Comparison of ENCODE assay signal across 8 mouse cellular contexts in genomic region chr2:3283602-3284472, GRCm38 (mm10). TPM values are rescaled to one million over a fixed set of nuclear protein-coding genes. Genes with fewer than 3 reads are reported as not detected.
DNase-seq lines count a peak whose midpoint lies in the region; ATAC-seq and TF ChIP-seq lines count a peak whose summit lies in the region.

Gene Nmt2 (plus strand): TSS chr2:3284212.

- H3K27me3 ChIP-seq in embryonic facial prominence, embryonic 15.5 days, result no peaks in the 10 kb centered on the region
- H3K27me3 ChIP-seq in limb, embryonic 14.5 days (ENCODE audit: control insufficient read depth, insufficient read depth, low read length), result no peaks in the 10 kb centered on the region
- H3K27me3 ChIP-seq in midbrain, postnatal 0 days (ENCODE audit: insufficient read depth, low read length), result no peaks in the 10 kb centered on the region

- H3K4me1 ChIP-seq in bone marrow, adult 2 months (ENCODE audit: control insufficient read depth, insufficient read depth, low read length), result 0 out of 2 replicates have a peak, but pooled peaks cover 1% of the 10 kb centered on the region
- H3K4me1 ChIP-seq in embryonic facial prominence, embryonic 15.5 days, result peaks cover 8% of the 10 kb centered on the region
- peaks cover 11% of the 10 kb centered on the region; the same call in 1 of the 2 replicates for H3K4me1 ChIP-seq in limb, embryonic 14.5 days (ENCODE audit: control insufficient read depth, insufficient read depth, low read length)
- peaks cover 6% of the 10 kb centered on the region; the same call in 1 of the 2 replicates for H3K4me1 ChIP-seq in midbrain, postnatal 0 days (ENCODE audit: insufficient read depth, low read length)

- TF ChIP-seq POLR2A in bone marrow, adult 2 months (IDR thresholded peaks at IDR 0.05; ENCODE audit: borderline replicate concordance, control insufficient read depth, low read depth, low read length), result peak; percentile 75; the same call in 1 of the 2 replicates
- TF ChIP-seq POLR2A in limb, embryonic 14.5 days (IDR thresholded peaks at IDR 0.05; ENCODE audit: borderline replicate concordance, extremely low read depth, insufficient read depth, insufficient read length), result peak; percentile 89; the same call in 1 of the 2 replicates

- H3K36me3 ChIP-seq in embryonic facial prominence, embryonic 15.5 days, result no peaks in the 10 kb centered on the region
- H3K36me3 ChIP-seq in limb, embryonic 14.5 days (ENCODE audit: control insufficient read depth, insufficient read depth, low read length), result no peaks in the 10 kb centered on the region
- no peaks in the 10 kb centered on the region for H3K36me3 ChIP-seq in midbrain, postnatal 0 days (ENCODE audit: insufficient read depth, low read length)

- H3K4me2 ChIP-seq in embryonic facial prominence, embryonic 15.5 days (replicated peaks), result peak within 1 kb of the TSS; percentile 71
- peak within 1 kb of the TSS; percentile 69 for H3K4me2 ChIP-seq in limb, embryonic 14.5 days (replicated peaks; ENCODE audit: low read depth, low read length, severe bottlenecking)
- H3K4me2 ChIP-seq in midbrain, postnatal 0 days (ENCODE audit: low read depth, low read length, poor library complexity, severe bottlenecking), result peak within 1 kb of the TSS; percentile 71

- H3K9ac ChIP-seq in embryonic facial prominence, embryonic 15.5 days, result peak within 1 kb of the TSS; percentile 82
- peak within 1 kb of the TSS; percentile 71 for H3K9ac ChIP-seq in limb, embryonic 14.5 days (ENCODE audit: low read depth, low read length, severe bottlenecking)
- H3K9ac ChIP-seq in midbrain, postnatal 0 days (replicated peaks; ENCODE audit: low read length, poor library complexity, severe bottlenecking), result peak within 1 kb of the TSS; percentile 93

- peak within 1 kb of the TSS; percentile 71 for H3K27ac ChIP-seq in bone marrow, adult 2 months (ENCODE audit: control insufficient read depth, insufficient read depth, low read depth, low read length, poor library complexity)
- H3K27ac ChIP-seq in embryonic facial prominence, embryonic 15.5 days (replicated peaks), result peak within 1 kb of the TSS; percentile 91
- H3K27ac ChIP-seq in limb, embryonic 14.5 days (replicated peaks; ENCODE audit: low read depth, low read length), result peak within 1 kb of the TSS; percentile 90
- H3K27ac ChIP-seq in midbrain, postnatal 0 days (ENCODE audit: low read depth, low read length), result peak within 1 kb of the TSS; percentile 91

- WGBS in bone marrow, adult 2 months, result under 1% methylated on average over 87 of the region's 88 CpGs
- under 1% methylated on average over 83 of the region's 88 CpGs for WGBS in embryonic facial prominence, embryonic 15.5 days
- under 1% methylated on average over 68 of the region's 88 CpGs for WGBS in limb, embryonic 14.5 days
- under 1% methylated on average over 67 of the region's 88 CpGs for WGBS in midbrain, postnatal 0 days

- TF ChIP-seq CTCF in bone marrow, adult 2 months (IDR thresholded peaks at IDR 0.05; ENCODE audit: control insufficient read depth, insufficient read depth, low read length), result no peak
- TF ChIP-seq CTCF in midbrain, postnatal 0 days (IDR thresholded peaks at IDR 0.05), result peak; percentile 50

- peak; percentile 99 for ATAC-seq in embryonic facial prominence, embryonic 15.5 days (ENCODE audit: insufficient number of reproducible peaks, low FRiP score, low TSS enrichment, low read depth)
- ATAC-seq in limb, embryonic 14.5 days (ENCODE audit: low FRiP score, low read depth), result peak; percentile 98
- peak; percentile 97 for ATAC-seq in midbrain, postnatal 0 days (ENCODE audit: low FRiP score)

- H3K4me3 ChIP-seq in bone marrow, adult 2 months (replicated peaks; ENCODE audit: control insufficient read depth, low read depth, low read length), result peak within 1 kb of the TSS; percentile 97
- peak within 1 kb of the TSS; percentile 96 for H3K4me3 ChIP-seq in embryonic facial prominence, embryonic 15.5 days (replicated peaks)
- peak within 1 kb of the TSS; percentile 86 for H3K4me3 ChIP-seq in limb, embryonic 14.5 days (replicated peaks; ENCODE audit: low read length)
- H3K4me3 ChIP-seq in midbrain, postnatal 0 days (ENCODE audit: low read depth, low read length), result peak within 1 kb of the TSS; percentile 78

- DNase-seq in 416B (ENCODE audit: low read depth), result peak; percentile 100
- peak; percentile 99 for DNase-seq in heart, adult 8-10 months (ENCODE audit: low spot score)
- DNase-seq in kidney, adult 9 months, result peak; percentile 100
- DNase-seq in limb, embryonic 14.5 days (ENCODE audit: low spot score), result peak; percentile 100
- peak; percentile 100 for DNase-seq in midbrain, postnatal 0 days (ENCODE audit: low spot score)
- DNase-seq in spleen, postnatal 14 days (ENCODE audit: low spot score in 2 of 2), result peak; percentile 98

- H3K9me3 ChIP-seq in embryonic facial prominence, embryonic 15.5 days (replicated peaks), result no peaks in the 10 kb centered on the region
- H3K9me3 ChIP-seq in limb, embryonic 14.5 days (ENCODE audit: control insufficient read depth, low read length), result no peaks in the 10 kb centered on the region
- H3K9me3 ChIP-seq in midbrain, postnatal 0 days (ENCODE audit: low read length), result no peaks in the 10 kb centered on the region

RNA-seq across cellular contexts. Expression of gene Nmt2, which starts in this region (rescaled TPM):
- polyA plus RNA-seq in bone marrow, adult 2 months (2011; ENCODE audit: insufficient read depth, insufficient read length, low replicate concordance, missing spikeins), result 7.9 and 15.2 TPM in 2 replicates
- 35.7 and 38.6 TPM in 2 replicates for polyA plus RNA-seq in embryonic facial prominence, embryonic 15.5 days (2015; fragmentation: Nextera tagmentation; extraction: Ambion mirVana)
- total RNA-seq in heart, adult 8-10 months (2022), result 1 to 10 TPM; 7.2 to 9.2 (median 7.6) TPM
- polyA plus RNA-seq in limb, embryonic 14.5 days (2012; rRNA removed), result 14.3 and 15.4 TPM in 2 replicates
- 33.7 and 37.5 TPM in 2 replicates for polyA plus RNA-seq in limb, embryonic 14.5 days (2014; fragmentation: Nextera tagmentation; extraction: Ambion mirVana)
- total RNA-seq in midbrain, postnatal 0 days (2014; rRNA removed), result 79.9 and 90.9 TPM in 2 replicates
- 107 and 108 TPM in 2 replicates for polyA plus RNA-seq in midbrain, postnatal 0 days (2015; fragmentation: Nextera tagmentation; extraction: Ambion mirVana)

Comparison
In these comparisons a context has a peak if more than half of its experiments do, and no peak if none do; other contexts are left out.
1. Peak in every context shown above with its lines: DNase-seq, ATAC-seq, H3K4me3 ChIP-seq and H3K27ac ChIP-seq.